Mouse (Mus musculus) C2C12 (cell line): ENCODE data around the gene Prps1. TPM values are rescaled to one million over a fixed set of nuclear protein-coding genes. Genes with fewer than 3 reads are reported as not detected.
A peak's percentile ranks its signal among the peaks of the same experiment; 100 is the strongest.
"Not testable (repeated sequence)": the region's sequence is repeated elsewhere in the genome, so short reads cannot be mapped to it uniquely, and the experiment has no call there.

Experiments
- H3K27me3 ChIP-seq: one replicate; pipeline ENCODE4 v1.6.1; 2011; ENCODE audit not compliant: control insufficient read depth, insufficient read depth, insufficient read length
- H3K36me3 ChIP-seq: one replicate; pipeline ENCODE4 v1.6.1; 2011; ENCODE audit not compliant: control insufficient read depth, insufficient read depth
- H3K4me3 ChIP-seq: one replicate; pipeline ENCODE4 v1.5.1; 2011; ENCODE audit warnings: mild to moderate bottlenecking, control low read depth; ENCODE audit not compliant: poor library complexity, insufficient read depth, severe bottlenecking
- H3K79me2 ChIP-seq: one replicate; pipeline ENCODE4 v1.6.1; 2011; ENCODE audit not compliant: control insufficient read depth, insufficient read depth
- H3K79me3 ChIP-seq: one replicate; pipeline ENCODE4 v1.6.1; 2011; ENCODE audit warnings: low read depth, control low read depth
- H3ac ChIP-seq: one replicate; pipeline ENCODE3; 2011; ENCODE audit warnings: low read depth; ENCODE audit not compliant: control insufficient read depth, insufficient read length
- CEBPB ChIP-seq: IDR thresholded peaks from one replicate; pipeline ENCODE4 v1.6.1; 2011; ENCODE audit warnings: low read depth, mild to moderate bottlenecking, control low read depth, moderate library complexity
- CTCF ChIP-seq: IDR thresholded peaks from one replicate; pipeline ENCODE4 v1.5.1; 2011; ENCODE audit not compliant: control insufficient read depth, insufficient read depth, insufficient read length
- FOSL1 ChIP-seq: IDR thresholded peaks from one replicate; pipeline ENCODE4 v1.8.0; 2011; ENCODE audit warnings: mild to moderate bottlenecking, low read length; ENCODE audit not compliant: poor library complexity, insufficient read depth, severe bottlenecking
- MAX ChIP-seq: IDR thresholded peaks from one replicate; pipeline ENCODE4 v1.6.1; 2011; ENCODE audit warnings: mild to moderate bottlenecking, control low read depth
- MYOD1 ChIP-seq: IDR thresholded peaks from one replicate; pipeline ENCODE4 v1.6.1; 2011; ENCODE audit warnings: low read depth; ENCODE audit not compliant: control insufficient read depth, insufficient read length
- MYOG ChIP-seq: IDR thresholded peaks from one replicate; pipeline ENCODE4 v1.6.1; 2011; ENCODE audit not compliant: control insufficient read depth, insufficient read length; ENCODE audit errors: extremely low read depth
- USF1 ChIP-seq: IDR thresholded peaks from one replicate; pipeline ENCODE4 v1.6.1; 2011; ENCODE audit warnings: low read depth, mild to moderate bottlenecking, control low read depth, moderate library complexity
- polyA plus RNA-seq: library from polyadenylated mRNA; unstranded; fragments of >200 nt; fragmentation: generic; extraction: Trizol; gene quantifications from one replicate; pipeline ENCODE4 v1.2.1, GENCODE M21; 2012; ENCODE audit warnings: missing spikeins

The Prps1 gene
- polyA plus RNA-seq, 1 experiment: 43.9 TPM

DNA sequence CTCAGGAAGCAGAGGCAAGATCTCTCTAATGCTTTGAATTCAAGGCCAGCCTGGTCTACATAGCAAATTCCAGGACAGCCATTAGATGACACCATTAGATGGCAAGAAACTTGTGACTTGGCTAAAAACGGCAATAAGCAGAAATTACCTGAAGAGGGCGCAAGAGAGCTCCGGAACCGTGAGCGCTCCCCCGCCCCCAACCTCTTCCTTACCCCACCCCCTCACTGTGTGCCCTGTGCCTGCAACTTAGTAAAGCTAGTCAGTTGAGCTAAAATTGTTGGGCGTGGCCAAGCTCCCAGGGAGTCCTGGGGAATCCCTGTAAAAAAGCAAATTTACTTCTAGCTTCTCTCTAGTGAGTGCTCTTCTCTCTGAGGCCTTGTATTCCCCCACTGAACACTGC, 47.5 kb downstream of the Prps1 start:
- TF ChIP-seq MAX (no peak), MYOD1 (no peak), FOSL1 (no peak), CTCF (no peak), MYOG (no peak), USF1 (no peak), CEBPB (no peak)
- H3K79me3 ChIP-seq: no peaks in the 10 kb centered on the region
- H3ac ChIP-seq: no peak overlapping the region
- no peaks in the 10 kb centered on the region for H3K79me2 ChIP-seq
- H3K27me3 ChIP-seq: no peaks in the 10 kb centered on the region
- no peak overlapping the region for H3K4me3 ChIP-seq
- H3K36me3 ChIP-seq: no peaks in the 10 kb centered on the region

DNA sequence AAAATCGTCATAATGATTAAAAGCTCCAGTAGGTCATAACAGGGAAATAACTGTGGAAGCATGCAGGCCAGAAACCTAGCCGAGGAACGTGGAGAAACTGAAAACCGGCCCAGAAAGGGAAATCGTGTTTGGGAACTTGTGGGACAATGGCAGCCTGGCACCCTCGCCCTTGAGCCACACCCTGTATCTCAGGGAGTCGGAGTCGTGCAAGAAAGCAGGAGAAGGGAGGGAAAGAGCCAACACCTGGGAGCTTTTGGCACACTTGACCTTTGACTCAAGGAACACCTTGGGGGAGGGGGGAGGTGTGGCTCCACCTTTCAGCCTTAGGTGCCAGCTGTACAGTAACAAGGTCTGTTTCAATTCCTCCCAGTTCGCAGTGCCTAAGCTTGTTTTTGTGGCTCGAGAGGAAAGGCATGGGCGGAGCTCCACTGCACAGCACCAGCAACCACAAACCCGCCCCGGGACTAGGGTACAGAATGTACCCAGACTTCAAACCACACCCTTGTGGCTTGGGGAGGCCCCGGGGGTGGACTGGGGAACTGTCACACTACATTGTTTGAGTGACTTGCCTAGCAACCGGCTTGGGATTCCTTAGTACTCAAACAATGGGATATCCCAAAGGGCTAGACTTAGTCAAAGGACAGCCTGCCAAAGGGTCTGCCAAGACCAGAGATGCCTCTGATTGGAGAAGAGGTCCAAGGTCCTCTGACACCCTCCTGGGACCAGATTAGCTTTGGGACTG, 49.3 kb downstream of the Prps1 start:
- H3ac ChIP-seq: no peak overlapping the region
- TF ChIP-seq USF1 (no peak), CTCF (no peak), MAX (no peak), CEBPB (no peak)
- no peaks in the 10 kb centered on the region for H3K27me3 ChIP-seq

GRCm38 (mm10) chrX:140506436-140507180, 50.2 kb downstream of the Prps1 start:
- H3K27me3 ChIP-seq: no peaks in the 10 kb centered on the region
- H3ac ChIP-seq: no peak overlapping the region
- H3K36me3 ChIP-seq: no peaks in the 10 kb centered on the region
- no peaks in the 10 kb centered on the region for H3K79me3 ChIP-seq
- no peaks in the 10 kb centered on the region for H3K79me2 ChIP-seq
- no peak overlapping the region for H3K4me3 ChIP-seq
- peak; percentile 59 for TF ChIP-seq CEBPB
- TF ChIP-seq MAX: no peak

More for the DNA sequence above, 49.3 kb downstream of the Prps1 start:
- H3K36me3 ChIP-seq: no peaks in the 10 kb centered on the region
- H3K4me3 ChIP-seq: no peak overlapping the region
- no peaks in the 10 kb centered on the region for H3K79me3 ChIP-seq
- H3K79me2 ChIP-seq: no peaks in the 10 kb centered on the region

- TF ChIP-seq MAX (no peak), FOSL1 (no peak), CTCF (no peak)
- no peak overlapping the region for H3ac ChIP-seq
- no peaks in the 10 kb centered on the region for H3K36me3 ChIP-seq
- no peaks in the 10 kb centered on the region for H3K27me3 ChIP-seq
- no peak overlapping the region for H3K4me3 ChIP-seq
- H3K79me3 ChIP-seq: no peaks in the 10 kb centered on the region
- H3K79me2 ChIP-seq: no peaks in the 10 kb centered on the region
Observed at GRCm38 (mm10) chrX:140507377-140507776, 51.0 kb downstream of the Prps1 start.

DNA sequence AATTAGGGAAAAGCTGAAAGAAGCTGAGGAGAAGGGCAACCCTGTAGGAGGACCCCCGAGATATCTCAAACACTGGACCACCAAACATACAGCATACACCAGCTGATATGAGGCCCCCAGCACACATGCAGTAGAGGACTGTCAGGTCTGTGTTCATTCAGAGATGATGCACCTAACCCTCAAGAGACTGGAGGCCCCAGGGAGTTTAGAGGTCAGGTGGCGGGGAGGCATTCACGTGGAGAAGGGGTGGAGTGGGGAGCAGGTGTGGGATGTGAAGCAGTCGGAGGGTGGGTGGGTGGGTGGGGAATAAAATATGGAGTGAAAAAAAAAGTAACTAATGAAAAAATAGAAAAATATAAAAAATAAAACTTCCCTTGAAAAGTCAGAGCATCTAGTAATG, 52.4 kb downstream of the Prps1 start:
- H3K79me3 ChIP-seq, H3K4me3 ChIP-seq, H3K36me3 ChIP-seq, H3K79me2 ChIP-seq, H3ac ChIP-seq, H3K27me3 ChIP-seq: not testable (repeated sequence)

DNA sequence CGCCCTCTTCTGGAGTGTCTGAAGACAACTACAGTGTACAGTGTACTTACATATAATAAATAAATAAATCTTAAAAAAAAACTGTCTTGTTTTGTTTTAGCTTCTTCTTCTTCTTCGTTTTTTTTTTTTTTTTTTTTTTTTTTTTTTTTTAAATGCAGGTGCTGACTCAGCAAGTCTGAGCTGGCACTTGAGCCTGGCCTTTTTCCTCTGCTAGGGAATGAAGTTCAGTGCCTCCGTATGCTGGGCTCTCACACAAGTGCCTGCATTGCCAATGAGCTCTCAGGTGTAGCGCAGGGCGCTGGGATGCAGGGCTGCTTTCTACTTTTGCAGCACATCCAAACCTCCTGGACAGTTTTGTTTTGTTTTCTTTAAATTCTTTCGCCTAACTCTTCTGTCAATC, 53.4 kb downstream of the Prps1 start:
- H3K36me3 ChIP-seq: no peaks in the 10 kb centered on the region
- no peak overlapping the region for H3ac ChIP-seq
- H3K79me2 ChIP-seq: no peaks in the 10 kb centered on the region
- H3K27me3 ChIP-seq: no peaks in the 10 kb centered on the region
- H3K4me3 ChIP-seq: no peak overlapping the region
- TF ChIP-seq MYOD1 (no peak), MYOG (no peak), MAX (no peak), CTCF (no peak), USF1 (no peak)
- H3K79me3 ChIP-seq: no peaks in the 10 kb centered on the region
